Mouse (Mus musculus) neural tube, embryonic 15.5 days (tissue): ENCODE results near the gene Gm37240. TPM values are rescaled to one million over a fixed set of nuclear protein-coding genes. Genes with fewer than 3 reads are reported as not detected.

ENCODE experiments used
- ATAC-seq: fragments of 200-750 bp; cut with Nextera tagmentation; 2 replicates; pipeline ENCODE4 v1.8.0; 2017; ENCODE audit warnings: mild to moderate bottlenecking, moderate TSS enrichment, moderate library complexity; ENCODE audit not compliant: low FRiP score
- H3K27ac ChIP-seq: fragments of 300-500 bp; sonication (generic); replicated peaks from 2 replicates; pipeline ENCODE4 v1.5.1; 2015; ENCODE audit warnings: mild to moderate bottlenecking, inconsistent platforms
- H3K27me3 ChIP-seq: fragments of 300-500 bp; sonication (generic); replicated peaks from 2 replicates; pipeline ENCODE4 v1.6.1; 2015; ENCODE audit warnings: inconsistent platforms
- H3K36me3 ChIP-seq: fragments of 300-500 bp; sonication (generic); 2 replicates; pipeline ENCODE4 v1.6.1; 2015; ENCODE audit warnings: inconsistent platforms
- H3K4me1 ChIP-seq: fragments of 300-500 bp; sonication (generic); 2 replicates; pipeline ENCODE4 v1.6.1; 2015; ENCODE audit warnings: inconsistent platforms
- H3K4me2 ChIP-seq: fragments of 300-500 bp; sonication (generic); 2 replicates; pipeline ENCODE4 v1.6.1; 2015; ENCODE audit warnings: inconsistent platforms, mild to moderate bottlenecking, moderate library complexity
- H3K4me3 ChIP-seq: fragments of 300-500 bp; sonication (generic); replicated peaks from 2 replicates; pipeline ENCODE4 v1.5.1; 2015; ENCODE audit warnings: mild to moderate bottlenecking, inconsistent platforms
- H3K9ac ChIP-seq: fragments of 300-500 bp; sonication (generic); replicated peaks from 2 replicates; pipeline ENCODE4 v1.6.1; 2015; ENCODE audit warnings: mild to moderate bottlenecking, inconsistent platforms
- H3K9me3 ChIP-seq: fragments of 300-500 bp; sonication (generic); replicated peaks from 2 replicates; pipeline ENCODE4 v1.6.1; 2016; ENCODE audit warnings: inconsistent platforms
- WGBS: fragments of 180-500 bp; shearing (Covaris S2); methylation state at CpG from one replicate; pipeline ENCODE4 v1.1.7; 2015; ENCODE audit warnings: mixed read lengths; 5-methylcytosine and 5-hydroxymethylcytosine counted together
- polyA plus RNA-seq: library from polyadenylated mRNA; unstranded; fragments of >200 nt; fragmentation: Nextera tagmentation; extraction: Ambion mirVana; gene quantifications from 2 replicates; pipeline ENCODE4 v1.2.1, GENCODE M21; 2015

Gm37240 gene
- polyA plus RNA-seq, 1 experiment from 2014 or later = 0.99 TPM

- Histone ChIP-seq H3K4me1 (no peaks in the 10 kb centered on the region), H3K27me3 (no peaks in the 10 kb centered on the region), H3K36me3 (no peaks in the 10 kb centered on the region), H3K9me3 (no peaks in the 10 kb centered on the region), H3K4me2 (no peak overlapping the region), H3K27ac (no peak overlapping the region), H3K4me3 (no peak overlapping the region), H3K9ac (no peak overlapping the region)
- no peak for ATAC-seq
- WGBS = 74% methylated on average over 3 of the region's 3 CpGs
Observed at GRCm38 (mm10) chr3:85738591-85738990, 148.7 kb downstream of the Gm37240 start.

- Histone ChIP-seq H3K36me3 (no peaks in the 10 kb centered on the region), H3K9ac (no peak overlapping the region), H3K9me3 (no peaks in the 10 kb centered on the region), H3K4me3 (no peak overlapping the region), H3K4me1 (no peaks in the 10 kb centered on the region), H3K27ac (no peak overlapping the region), H3K27me3 (no peaks in the 10 kb centered on the region), H3K4me2 (no peak overlapping the region)
- 82% methylated on average over 5 of the region's 5 CpGs for WGBS
- no peak for ATAC-seq
Observed at GRCm38 (mm10) chr3:85733939-85734729, 153.2 kb downstream of the Gm37240 start.

GRCm38 (mm10) chr3:85727171-85727570 is 160.1 kb downstream of the Gm37240 start:
- WGBS = 50% methylated on average over 2 of the region's 2 CpGs
- no peaks in the 10 kb centered on the region for H3K27me3 ChIP-seq
- no peaks in the 10 kb centered on the region for H3K9me3 ChIP-seq

GRCm38 (mm10) chr3:85725971-85726370 is 161.3 kb downstream of the Gm37240 start:
- Histone ChIP-seq H3K27ac (no peak overlapping the region), H3K4me1 (no peaks in the 10 kb centered on the region), H3K27me3 (no peaks in the 10 kb centered on the region), H3K4me3 (no peak overlapping the region), H3K36me3 (no peaks in the 10 kb centered on the region), H3K9ac (no peak overlapping the region), H3K4me2 (no peak overlapping the region), H3K9me3 (no peaks in the 10 kb centered on the region)
- 85% methylated on average over 3 of the region's 3 CpGs for WGBS
- no peak for ATAC-seq

More at GRCm38 (mm10) chr3:85727171-85727570, 160.1 kb downstream of the Gm37240 start:
- ATAC-seq = no peak
- Histone ChIP-seq H3K27ac (no peak overlapping the region), H3K4me1 (no peaks in the 10 kb centered on the region), H3K4me3 (no peak overlapping the region), H3K36me3 (no peaks in the 10 kb centered on the region), H3K9ac (no peak overlapping the region), H3K4me2 (no peak overlapping the region)

- no peaks in the 10 kb centered on the region for H3K4me1 ChIP-seq
- 84% methylated on average over 2 of the region's 2 CpGs for WGBS
- no peak for ATAC-seq
Observed at GRCm38 (mm10) chr3:85725110-85725509, 162.2 kb downstream of the Gm37240 start.

GRCm38 (mm10) chr3:85722581-85722980 is 164.7 kb downstream of the Gm37240 start:
- Histone ChIP-seq H3K27ac (no peak overlapping the region), H3K4me3 (no peak overlapping the region), H3K9ac (no peak overlapping the region), H3K4me1 (no peaks in the 10 kb centered on the region), H3K9me3 (no peaks in the 10 kb centered on the region), H3K36me3 (no peaks in the 10 kb centered on the region), H3K4me2 (no peak overlapping the region), H3K27me3 (no peaks in the 10 kb centered on the region)
- WGBS = 92% methylated on average over 6 of the region's 6 CpGs
- no peak for ATAC-seq

More at GRCm38 (mm10) chr3:85725110-85725509, 162.2 kb downstream of the Gm37240 start:
- Histone ChIP-seq H3K9me3 (no peaks in the 10 kb centered on the region), H3K4me3 (no peak overlapping the region), H3K27ac (no peak overlapping the region), H3K9ac (no peak overlapping the region), H3K27me3 (no peaks in the 10 kb centered on the region), H3K36me3 (no peaks in the 10 kb centered on the region), H3K4me2 (no peak overlapping the region)

- Histone ChIP-seq H3K9ac (no peak overlapping the region), H3K4me2 (no peak overlapping the region), H3K9me3 (no peaks in the 10 kb centered on the region), H3K27ac (no peak overlapping the region), H3K4me1 (no peaks in the 10 kb centered on the region), H3K27me3 (no peaks in the 10 kb centered on the region), H3K36me3 (no peaks in the 10 kb centered on the region), H3K4me3 (no peak overlapping the region)
- WGBS = 91% methylated on average over 4 of the region's 4 CpGs
- ATAC-seq = no peak
Observed at GRCm38 (mm10) chr3:85715764-85716297, 171.5 kb downstream of the Gm37240 start.

- Histone ChIP-seq H3K4me3 (no peak overlapping the region), H3K36me3 (no peaks in the 10 kb centered on the region), H3K27ac (no peak overlapping the region), H3K9ac (no peak overlapping the region), H3K4me2 (no peak overlapping the region), H3K27me3 (no peaks in the 10 kb centered on the region), H3K4me1 (no peaks in the 10 kb centered on the region), H3K9me3 (no peaks in the 10 kb centered on the region)
- ATAC-seq = no peak
- WGBS = 86% methylated on average over 7 of the region's 7 CpGs
Observed at GRCm38 (mm10) chr3:85713936-85714709, 173.2 kb downstream of the Gm37240 start.

- ATAC-seq = no peak
- H3K27me3 ChIP-seq = no peaks in the 10 kb centered on the region
- H3K4me2 ChIP-seq = no peak overlapping the region
- no peaks in the 10 kb centered on the region for H3K9me3 ChIP-seq
- 54% methylated on average over 8 of the region's 8 CpGs for WGBS
- no peaks in the 10 kb centered on the region for H3K36me3 ChIP-seq
- no peak overlapping the region for H3K27ac ChIP-seq
- no peak overlapping the region for H3K4me3 ChIP-seq
- no peaks in the 10 kb centered on the region for H3K4me1 ChIP-seq
- no peak overlapping the region for H3K9ac ChIP-seq
Observed at GRCm38 (mm10) chr3:85710695-85711094, 176.6 kb downstream of the Gm37240 start.

GRCm38 (mm10) chr3:85707421-85707820 is 179.9 kb downstream of the Gm37240 start:
- Histone ChIP-seq H3K27ac (no peak overlapping the region), H3K36me3 (no peaks in the 10 kb centered on the region), H3K9me3 (no peaks in the 10 kb centered on the region), H3K4me3 (no peak overlapping the region), H3K4me1 (no peaks in the 10 kb centered on the region), H3K9ac (no peak overlapping the region), H3K27me3 (no peaks in the 10 kb centered on the region), H3K4me2 (no peak overlapping the region)
- no peak for ATAC-seq
- WGBS = 40% methylated on average over 7 of the region's 7 CpGs

- H3K4me2 ChIP-seq = no peak overlapping the region
- ATAC-seq = no peak
- no peak overlapping the region for H3K4me3 ChIP-seq
- H3K9me3 ChIP-seq = no peaks in the 10 kb centered on the region
- no peak overlapping the region for H3K27ac ChIP-seq
- H3K4me1 ChIP-seq = no peaks in the 10 kb centered on the region
- H3K9ac ChIP-seq = no peak overlapping the region
- no peaks in the 10 kb centered on the region for H3K36me3 ChIP-seq
- no peaks in the 10 kb centered on the region for H3K27me3 ChIP-seq
- WGBS = 43% methylated on average over 6 of the region's 6 CpGs
Observed at GRCm38 (mm10) chr3:85703141-85703882, 184.0 kb downstream of the Gm37240 start.
